Mouse (Mus musculus) neural tube, embryonic 12.5 days (tissue): ENCODE results near the gene Tmem52. TPM values are rescaled to one million over a fixed set of nuclear protein-coding genes. Genes with fewer than 3 reads are reported as not detected.

Source experiments
- polyA plus RNA-seq: library from polyadenylated mRNA; unstranded; fragments of >200 nt; fragmentation: Nextera tagmentation; extraction: Ambion mirVana; gene quantifications from 2 replicates; pipeline ENCODE4 v1.2.1, GENCODE M21; 2016

Tmem52 gene
- polyA plus RNA-seq, 1 experiment from 2014 or later, result not detected

Other genes starting within 250 kb of the Tmem52 start
- gene Ski, start 246.5 kb upstream of the Tmem52 start, polyA plus RNA-seq, result 12.3 and 13.2 TPM in 2 replicates
- 87.5 and 89.3 TPM in 2 replicates for gene Faap20, start 219.3 kb upstream of the Tmem52 start, polyA plus RNA-seq
- gene Prkcz, start 107.8 kb upstream of the Tmem52 start, polyA plus RNA-seq, result 33.3 and 35.8 TPM in 2 replicates
- 0.34 TPM in 1 of 2 replicates, not detected in the other for gene Gabrd, start 71.0 kb upstream of the Tmem52 start, polyA plus RNA-seq
- gene Cfap74, start 59.9 kb upstream of the Tmem52 start, polyA plus RNA-seq, result 4.0 and 4.7 TPM in 2 replicates
- 762 and 837 TPM in 2 replicates for gene Gnb1, start 22.2 kb downstream of the Tmem52 start, polyA plus RNA-seq
- gene Nadk, start 93.3 kb downstream of the Tmem52 start, polyA plus RNA-seq, result 86.9 and 88.2 TPM in 2 replicates
- 16.2 and 16.7 TPM in 2 replicates for gene Slc35e2, start 132.3 kb downstream of the Tmem52 start, polyA plus RNA-seq
- 76.8 and 79.5 TPM in 2 replicates for gene Cdk11b, start 155.7 kb downstream of the Tmem52 start, polyA plus RNA-seq
- not detected in 2 replicates for gene Gm10563, start 176.3 kb downstream of the Tmem52 start, polyA plus RNA-seq
- gene Mmp23, start 184.3 kb downstream of the Tmem52 start, polyA plus RNA-seq, result 3.9 and 4.3 TPM in 2 replicates
- gene Mib2, start 200.1 kb downstream of the Tmem52 start, polyA plus RNA-seq, result 33.8 and 38.1 TPM in 2 replicates
- 10.6 and 11.6 TPM in 2 replicates for gene Fndc10, start 225.2 kb downstream of the Tmem52 start, polyA plus RNA-seq
- gene Ssu72, start 235.7 kb downstream of the Tmem52 start, polyA plus RNA-seq, result 151 and 160 TPM in 2 replicates